Mouse (Mus musculus): ENCODE measurements around the gene Gm20219. TPM values are rescaled to one million over a fixed set of nuclear protein-coding genes. Genes with fewer than 3 reads are reported as not detected.

The Gm20219 gene
- total and polyA plus RNA-seq, 3 experiments, result 0.62 to 3.1 TPM; not detected in 1

- Histone ChIP-seq H3K27me3 (ENCODE audit: control insufficient read depth in 1 of 2, insufficient read depth in 2 of 2, low read length in 2 of 2) (no peaks in the 10 kb centered on the region), H3K9me3 (replicated peaks; ENCODE audit: insufficient read depth, low read length) (no peaks in the 10 kb centered on the region), H3K4me1 (ENCODE audit: control insufficient read depth in 1 of 2, insufficient read depth in 2 of 2, low read length in 2 of 2) (peaks cover 0 to 14% of the 10 kb centered on the region in 2 experiments; a peak in 1 of 4 replicates), H3K4me3 (ENCODE audit: control insufficient read depth in 1 of 2, insufficient read depth in 1 of 2, low read depth in 2 of 2, low read length in 2 of 2) (no peak overlapping the region), H3K36me3 (ENCODE audit: control insufficient read depth in 1 of 2, insufficient read depth in 2 of 2, low read length in 2 of 2) (0 out of 4 replicates have a peak, but pooled peaks cover 0 to 2% of the 10 kb centered on the region in 2 experiments), H3K27ac (ENCODE audit: control insufficient read depth, low read depth, low read length) (no peak overlapping the region), H3K9ac (ENCODE audit: control insufficient read depth, low read depth, low read length, poor library complexity, severe bottlenecking) (no peak overlapping the region), H3K79me2 (ENCODE audit: control insufficient read depth, insufficient read depth, low read length, poor library complexity) (no peaks in the 10 kb centered on the region; the same call in 1 of the 2 replicates)
- no peak for TF ChIP-seq TAL1 (IDR thresholded peaks at IDR 0.05; ENCODE audit: low read length)
- no peak for TF ChIP-seq ZNF384 (IDR thresholded peaks at IDR 0.05; ENCODE audit: low read depth, low read length)
- no peak for TF ChIP-seq TCF12 (IDR thresholded peaks at IDR 0.05; ENCODE audit: low read depth, low read length)
- no peak for TF ChIP-seq ZC3H11A (IDR thresholded peaks at IDR 0.05; ENCODE audit: low read depth, low read length)
- TF ChIP-seq CHD2 (IDR thresholded peaks at IDR 0.05; ENCODE audit: low read length), result no peak
- no peak for TF ChIP-seq KAT2A (conservative IDR thresholded peaks at IDR 0.05; ENCODE audit: low read depth, low read length)
- no peak for TF ChIP-seq MAZ (IDR thresholded peaks at IDR 0.05; ENCODE audit: low read depth, low read length)
- no peak for TF ChIP-seq MYC (IDR thresholded peaks at IDR 0.05; ENCODE audit: low read depth, low read length)
- TF ChIP-seq MYB (IDR thresholded peaks at IDR 0.05; ENCODE audit: low read depth, low read length), result no peak
- TF ChIP-seq RAD21 (IDR thresholded peaks at IDR 0.05; ENCODE audit: low read depth, low read length), result no peak
- TF ChIP-seq TBP (IDR thresholded peaks at IDR 0.05; ENCODE audit: low read depth, low read length), result no peak
- TF ChIP-seq NRF1 (IDR thresholded peaks at IDR 0.05; ENCODE audit: insufficient read depth, low read depth, low read length, poor library complexity, severe bottlenecking), result no peak
- no peak for TF ChIP-seq CHD1 (IDR thresholded peaks at IDR 0.05; ENCODE audit: low read depth, low read length)
- no peak for TF ChIP-seq CTCF (IDR thresholded peaks at IDR 0.05 in 2 of 3, conservative IDR thresholded peaks at IDR 0.05 in 1 of 3; ENCODE audit: control insufficient read depth in 1 of 3, insufficient read depth in 1 of 3, low read depth in 2 of 3, low read length in 3 of 3, poor library complexity in 1 of 3, severe bottlenecking in 1 of 3)
- TF ChIP-seq GABPA (IDR thresholded peaks at IDR 0.05; ENCODE audit: low read depth, low read length), result no peak
- no peak for TF ChIP-seq SIN3A (IDR thresholded peaks at IDR 0.05; ENCODE audit: low read length)
- no peak for TF ChIP-seq HCFC1 (IDR thresholded peaks at IDR 0.05; ENCODE audit: low read depth, low read length)
- TF ChIP-seq ETS1 (IDR thresholded peaks at IDR 0.05; ENCODE audit: low read depth, low read length), result no peak
- TF ChIP-seq EP300 (IDR thresholded peaks at IDR 0.05; ENCODE audit: low read depth in 1 of 2, low read length in 2 of 2), result no peak
- no peak for DNase-seq (ENCODE audit: low read depth, low spot score)
These were observed 42.5 kb downstream of the Gm20219 start for GRCm38 (mm10) chr17:56511707-56512090.

DNA sequence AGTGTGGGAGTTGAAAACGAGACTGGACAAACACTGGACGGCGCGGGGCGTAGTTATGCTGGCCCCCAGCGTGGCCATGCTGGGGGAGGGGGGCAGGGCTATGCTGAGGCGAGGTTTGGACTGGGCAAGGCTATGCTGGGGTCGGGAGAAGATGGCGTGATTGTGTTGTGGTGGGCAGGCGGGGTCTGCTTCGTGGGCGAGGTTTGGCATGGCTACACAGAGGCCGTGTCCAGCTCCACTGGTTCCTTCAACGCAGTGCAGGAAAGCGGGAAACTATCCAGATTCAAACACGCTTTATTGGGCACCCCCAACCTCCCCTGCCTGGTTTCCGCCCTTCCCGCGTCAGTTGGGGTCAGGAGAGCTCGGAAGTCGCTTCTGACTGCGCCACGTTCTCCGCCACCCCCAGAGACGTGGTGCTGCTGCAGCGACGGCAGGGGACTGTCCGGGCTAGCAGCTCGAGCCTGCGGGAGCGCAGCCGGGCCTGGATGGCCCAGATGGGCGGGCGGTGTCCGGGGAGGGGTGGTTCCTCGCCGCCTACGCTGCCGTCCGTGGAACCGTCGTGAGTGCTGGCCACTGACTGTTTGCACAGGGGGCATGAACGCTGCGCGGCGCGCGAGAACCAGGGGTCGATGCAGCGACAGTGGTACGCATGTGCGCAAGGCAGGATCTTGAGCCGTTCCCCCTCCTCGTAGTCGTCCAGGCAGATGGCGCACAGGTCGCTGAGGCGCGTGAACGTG, 43.0 kb downstream of the Gm20219 start:
- H3K36me3 ChIP-seq (ENCODE audit: control insufficient read depth in 1 of 2, insufficient read depth in 2 of 2, low read length in 2 of 2), result 0 out of 4 replicates have a peak, but pooled peaks cover 0 to 2% of the 10 kb centered on the region in 2 experiments
- no peaks in the 10 kb centered on the region for H3K9me3 ChIP-seq (replicated peaks; ENCODE audit: insufficient read depth, low read length)
- no peak for DNase-seq (ENCODE audit: low read depth, low spot score)
- H3K27me3 ChIP-seq (ENCODE audit: control insufficient read depth in 1 of 2, insufficient read depth in 2 of 2, low read length in 2 of 2), result no peaks in the 10 kb centered on the region
- no peaks in the 10 kb centered on the region; the same call in 1 of the 2 replicates for H3K79me2 ChIP-seq (ENCODE audit: control insufficient read depth, insufficient read depth, low read length, poor library complexity)
- no peak overlapping the region for H3K27ac ChIP-seq (ENCODE audit: control insufficient read depth, low read depth, low read length)
- H3K4me1 ChIP-seq (ENCODE audit: control insufficient read depth in 1 of 2, insufficient read depth in 2 of 2, low read length in 2 of 2), result peaks cover 0 to 15% of the 10 kb centered on the region in 2 experiments; a peak in 1 of 4 replicates
- no peak overlapping the region for H3K9ac ChIP-seq (ENCODE audit: control insufficient read depth, low read depth, low read length, poor library complexity, severe bottlenecking)
- TF ChIP-seq SIN3A (IDR thresholded peaks at IDR 0.05; ENCODE audit: low read length) (no peak), POLR2AphosphoS2 (IDR thresholded peaks at IDR 0.05; ENCODE audit: low read length) (no peak), ZNF384 (IDR thresholded peaks at IDR 0.05; ENCODE audit: low read depth, low read length) (no peak), MYC (IDR thresholded peaks at IDR 0.05; ENCODE audit: low read depth, low read length) (no peak), RAD21 (IDR thresholded peaks at IDR 0.05; ENCODE audit: low read depth, low read length) (no peak)
- no peak overlapping the region for H3K4me3 ChIP-seq (ENCODE audit: control insufficient read depth in 1 of 2, insufficient read depth in 1 of 2, low read depth in 2 of 2, low read length in 2 of 2)

Measured in MEL (cell line).